Mouse (Mus musculus): ENCODE measurements around the gene Vamp2. TPM values are rescaled to one million over a fixed set of nuclear protein-coding genes. Genes with fewer than 3 reads are reported as not detected.

Gene Vamp2
- polyA plus RNA-seq, 1 experiment from 2014 or later: 12.5 TPM

GRCm38 (mm10) chr11:69109032-69109900 lies 21.0 kb downstream of the Vamp2 start:
- H3K9me3 ChIP-seq (replicated peaks): no peaks in the 10 kb centered on the region
- H3K4me3 ChIP-seq (replicated peaks): no peak overlapping the region
- H3K27me3 ChIP-seq: 0 out of 2 replicates have a peak, but pooled peaks cover 3% of the 10 kb centered on the region
- H3K27ac ChIP-seq: peak overlapping the region; percentile 27; the same call in 1 of the 2 replicates
- 74% methylated on average over 13 of the region's 13 CpGs for WGBS (ENCODE audit: insufficient replicate concordance)
- H3K9ac ChIP-seq: peak overlapping the region; percentile 52; the same call in 1 of the 2 replicates
- H3K4me2 ChIP-seq: peak overlapping the region; percentile 65
- DNase-seq: no peak
- ATAC-seq (ENCODE audit: low read depth): no peak
- peaks cover 51% of the 10 kb centered on the region for H3K36me3 ChIP-seq
- H3K4me1 ChIP-seq (replicated peaks): peaks cover 27% of the 10 kb centered on the region

- peak overlapping the region; percentile 55 for H3K4me3 ChIP-seq (replicated peaks)
- ATAC-seq (ENCODE audit: low read depth): peak; percentile 80
- H3K9ac ChIP-seq: peak overlapping the region; percentile 56
- DNase-seq: peak; percentile 85
- peaks cover 27% of the 10 kb centered on the region for H3K4me1 ChIP-seq (replicated peaks)
- H3K27ac ChIP-seq: peak overlapping the region; percentile 66
- H3K4me2 ChIP-seq: peak overlapping the region; percentile 65
- H3K36me3 ChIP-seq: peaks cover 39% of the 10 kb centered on the region
- WGBS (ENCODE audit: insufficient replicate concordance): under 1% methylated on average over 30 of the region's 30 CpGs
- H3K27me3 ChIP-seq: 0 out of 2 replicates have a peak, but pooled peaks cover 3% of the 10 kb centered on the region
- H3K9me3 ChIP-seq (replicated peaks): no peaks in the 10 kb centered on the region
These were observed 22.2 kb downstream of the Vamp2 start for GRCm38 (mm10) chr11:69110319-69111046.

DNA sequence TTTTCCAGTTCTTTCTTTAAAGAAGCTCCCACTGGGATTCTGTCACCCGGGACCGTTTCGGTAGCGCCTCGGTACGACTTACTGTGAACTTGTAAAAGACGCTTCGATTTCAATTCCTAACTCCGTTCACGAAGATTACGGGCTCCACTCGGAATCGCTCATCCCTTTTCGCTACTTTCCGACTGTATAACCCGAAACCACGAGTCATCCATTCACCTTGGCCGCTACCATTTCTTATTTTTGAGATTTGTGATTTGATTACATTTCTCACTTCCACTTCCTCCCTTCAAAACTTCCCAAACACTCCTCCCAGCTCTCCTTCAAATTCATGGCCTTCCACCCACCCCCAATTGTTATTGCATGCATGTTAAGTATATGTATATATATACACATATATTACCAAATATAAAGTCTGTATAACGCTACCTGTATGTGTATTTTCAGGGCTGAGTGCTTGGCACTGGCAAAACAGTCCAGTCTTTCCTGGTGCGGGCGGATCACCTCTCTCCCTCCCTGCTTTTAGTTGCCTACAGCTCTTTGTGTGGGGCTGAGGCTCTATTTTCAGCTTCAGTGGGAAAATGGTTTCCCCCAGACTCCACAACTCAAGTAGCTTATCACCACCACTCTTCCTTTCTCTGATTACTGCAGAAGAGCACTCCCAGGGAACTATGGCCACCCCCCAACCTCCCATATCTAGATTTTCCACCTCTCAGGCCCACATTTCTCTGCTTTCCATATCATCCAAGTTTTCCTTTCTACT lies 22.9 kb downstream of the Vamp2 start:
- DNase-seq: no peak
- WGBS (ENCODE audit: insufficient replicate concordance): 4% methylated on average over 21 of the region's 21 CpGs

GRCm38 (mm10) chr11:69111865-69112264 lies 23.6 kb downstream of the Vamp2 start:
- H3K36me3 ChIP-seq: peaks cover 26% of the 10 kb centered on the region
- ATAC-seq (ENCODE audit: low read depth) (no peak), DNase-seq (no peak)
- H3K4me1 ChIP-seq (replicated peaks): peaks cover 28% of the 10 kb centered on the region
- no peaks in the 10 kb centered on the region for H3K9me3 ChIP-seq (replicated peaks)
- no peak overlapping the region for H3K27ac ChIP-seq
- WGBS (ENCODE audit: insufficient replicate concordance): 40% methylated on average over 4 of the region's 4 CpGs
- H3K4me3 ChIP-seq (replicated peaks): peak overlapping the region; percentile 55
- peak overlapping the region; percentile 56; the same call in 1 of the 2 replicates for H3K9ac ChIP-seq
- H3K4me2 ChIP-seq: peak overlapping the region; percentile 65
- H3K27me3 ChIP-seq: 0 out of 2 replicates have a peak, but pooled peaks cover 8% of the 10 kb centered on the region

More for the DNA sequence above, 22.9 kb downstream of the Vamp2 start:
- peak overlapping the region; percentile 65 for H3K4me2 ChIP-seq
- no peaks in the 10 kb centered on the region for H3K9me3 ChIP-seq (replicated peaks)
- H3K27me3 ChIP-seq: 0 out of 2 replicates have a peak, but pooled peaks cover 3% of the 10 kb centered on the region
- peak overlapping the region; percentile 13; the same call in 1 of the 2 replicates for H3K27ac ChIP-seq
- H3K4me1 ChIP-seq (replicated peaks): peaks cover 27% of the 10 kb centered on the region
- no peak for ATAC-seq (ENCODE audit: low read depth)
- H3K36me3 ChIP-seq: peaks cover 31% of the 10 kb centered on the region
- peak overlapping the region; percentile 56 for H3K9ac ChIP-seq
- peak overlapping the region; percentile 55 for H3K4me3 ChIP-seq (replicated peaks)

- no peak overlapping the region for H3K4me3 ChIP-seq (replicated peaks)
- 46% methylated on average over 3 of the region's 3 CpGs for WGBS (ENCODE audit: insufficient replicate concordance)
- H3K36me3 ChIP-seq: peaks cover 5% of the 10 kb centered on the region
- H3K9me3 ChIP-seq (replicated peaks): no peaks in the 10 kb centered on the region
- H3K27me3 ChIP-seq: peaks cover 11% of the 10 kb centered on the region
- no peak overlapping the region for H3K4me2 ChIP-seq
- no peak for ATAC-seq (ENCODE audit: low read depth)
- no peak overlapping the region for H3K27ac ChIP-seq
- H3K9ac ChIP-seq: no peak overlapping the region
- peaks cover 46% of the 10 kb centered on the region for H3K4me1 ChIP-seq (replicated peaks)
- DNase-seq: no peak
These were observed 25.7 kb downstream of the Vamp2 start for GRCm38 (mm10) chr11:69114018-69114417.

- WGBS (ENCODE audit: insufficient replicate concordance): 63% methylated on average over 3 of the region's 3 CpGs
- H3K4me1 ChIP-seq (replicated peaks): peaks cover 46% of the 10 kb centered on the region
- DNase-seq: no peak
- no peaks in the 10 kb centered on the region for H3K36me3 ChIP-seq
- H3K27me3 ChIP-seq: peaks cover 17% of the 10 kb centered on the region
- no peak overlapping the region for H3K4me3 ChIP-seq (replicated peaks)
- no peak overlapping the region for H3K4me2 ChIP-seq
- H3K27ac ChIP-seq: no peak overlapping the region
- ATAC-seq (ENCODE audit: low read depth): no peak
- no peaks in the 10 kb centered on the region for H3K9me3 ChIP-seq (replicated peaks)
- no peak overlapping the region for H3K9ac ChIP-seq
These were observed 26.3 kb downstream of the Vamp2 start for GRCm38 (mm10) chr11:69114621-69115020.

- ATAC-seq (ENCODE audit: low read depth) (no peak), DNase-seq (no peak)
- Histone ChIP-seq H3K9me3 (replicated peaks) (no peaks in the 10 kb centered on the region), H3K4me2 (peak overlapping the region; percentile 99), H3K36me3 (no peaks in the 10 kb centered on the region), H3K9ac (no peak overlapping the region), H3K4me1 (replicated peaks) (peaks cover 54% of the 10 kb centered on the region), H3K27me3 (peaks cover 39% of the 10 kb centered on the region), H3K27ac (no peak overlapping the region), H3K4me3 (replicated peaks) (peak overlapping the region; percentile 74)
- WGBS (ENCODE audit: insufficient replicate concordance): 55% methylated on average over 5 of the region's 5 CpGs
These were observed 28.6 kb downstream of the Vamp2 start for GRCm38 (mm10) chr11:69116843-69117242.

GRCm38 (mm10) chr11:69117737-69118695 lies 29.7 kb downstream of the Vamp2 start:
- Histone ChIP-seq H3K4me3 (replicated peaks) (peak overlapping the region; percentile 74), H3K9ac (peak overlapping the region; percentile 81), H3K27ac (peak overlapping the region; percentile 66), H3K4me2 (peak overlapping the region; percentile 99), H3K4me1 (replicated peaks) (peaks cover 61% of the 10 kb centered on the region), H3K9me3 (replicated peaks) (no peaks in the 10 kb centered on the region), H3K27me3 (peaks cover 47% of the 10 kb centered on the region), H3K36me3 (no peaks in the 10 kb centered on the region)
- ATAC-seq (ENCODE audit: low read depth) (peak; percentile 34), DNase-seq (peak; percentile 68)
- under 1% methylated on average over 45 of the region's 45 CpGs for WGBS (ENCODE audit: insufficient replicate concordance)

DNA sequence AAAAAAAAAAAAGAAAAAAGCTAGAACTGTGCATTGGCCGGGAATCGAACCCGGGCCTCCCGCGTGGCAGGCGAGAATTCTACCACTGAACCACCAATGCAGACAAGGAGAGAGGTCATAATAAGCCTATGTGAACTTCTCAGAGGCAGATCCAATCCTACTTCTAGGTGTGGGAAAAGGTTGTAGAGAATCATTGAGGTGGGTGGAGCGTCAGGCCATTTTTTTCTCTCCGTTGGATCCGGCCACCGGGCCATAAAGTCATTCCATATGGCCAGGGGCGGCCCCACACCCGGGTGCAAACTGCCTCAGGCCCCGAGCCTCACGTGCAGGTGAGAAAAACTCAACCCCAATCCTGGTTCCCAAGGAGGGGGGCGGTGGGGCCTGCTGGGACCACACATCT lies 30.5 kb downstream of the Vamp2 start:
- peak overlapping the region; percentile 81 for H3K9ac ChIP-seq
- peak overlapping the region; percentile 99 for H3K4me2 ChIP-seq
- no peak overlapping the region for H3K27ac ChIP-seq
- 3% methylated on average over 15 of the region's 15 CpGs for whole genome bisulfite sequencing (ENCODE audit: insufficient replicate concordance)
- peaks cover 64% of the 10 kb centered on the region for H3K4me1 ChIP-seq (replicated peaks)
- peak; percentile 82 for DNase-seq
- peak overlapping the region; percentile 74 for H3K4me3 ChIP-seq (replicated peaks)
- peak; percentile 24; the same call in 1 of the 2 replicates for ATAC-seq (ENCODE audit: low read depth)
- no peaks in the 10 kb centered on the region for H3K9me3 ChIP-seq (replicated peaks)
- peaks cover 47% of the 10 kb centered on the region for H3K27me3 ChIP-seq
- no peaks in the 10 kb centered on the region for H3K36me3 ChIP-seq
